Mouse (Mus musculus): ENCODE data around the gene Angptl2. TPM values are rescaled to one million over a fixed set of nuclear protein-coding genes. Genes with fewer than 3 reads are reported as not detected.

Angptl2 gene
- polyA plus RNA-seq, 1 experiment from 2014 or later: 24.2 TPM

DNA sequence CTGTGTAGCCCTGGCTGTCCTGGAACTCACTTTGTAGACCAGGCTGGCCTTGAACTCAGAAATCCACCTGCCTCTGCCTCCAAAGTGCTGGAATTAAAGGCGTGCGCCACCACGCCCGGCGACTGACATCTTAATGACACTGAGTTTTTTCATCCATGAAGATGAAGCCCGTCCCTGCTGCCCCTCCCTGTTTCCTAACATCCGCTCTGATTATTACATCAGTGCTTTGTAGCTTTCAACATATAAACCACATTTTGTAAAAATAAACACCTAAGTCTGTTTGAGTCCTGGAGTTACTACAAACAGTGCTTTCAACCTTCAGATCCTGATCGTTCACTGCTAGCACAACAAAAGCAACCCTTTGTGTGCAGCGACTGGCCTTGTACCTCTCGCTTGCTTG, 63.9 kb downstream of the Angptl2 start:
- 88% methylated on average over 10 of the region's 10 CpGs for WGBS
- Histone ChIP-seq H3K4me3 (ENCODE audit: low read depth, low read length) (no peak overlapping the region), H3K36me3 (ENCODE audit: control insufficient read depth, insufficient read depth) (no peaks in the 10 kb centered on the region), H3K4me1 (replicated peaks; ENCODE audit: control insufficient read depth, insufficient read depth, low read length) (no peaks in the 10 kb centered on the region), H3K27ac (ENCODE audit: low read depth, low read length) (no peak overlapping the region), H3K9ac (ENCODE audit: low read depth, low read length) (no peak overlapping the region), H3K9me3 (ENCODE audit: control insufficient read depth) (no peaks in the 10 kb centered on the region), H3K4me2 (replicated peaks; ENCODE audit: low read depth) (no peak overlapping the region), H3K27me3 (replicated peaks; ENCODE audit: control insufficient read depth, insufficient read depth, low read length) (no peaks in the 10 kb centered on the region)
- TF ChIP-seq CTCF (IDR thresholded peaks at IDR 0.05; ENCODE audit: low read depth): no peak
- ATAC-seq: no peak

DNA sequence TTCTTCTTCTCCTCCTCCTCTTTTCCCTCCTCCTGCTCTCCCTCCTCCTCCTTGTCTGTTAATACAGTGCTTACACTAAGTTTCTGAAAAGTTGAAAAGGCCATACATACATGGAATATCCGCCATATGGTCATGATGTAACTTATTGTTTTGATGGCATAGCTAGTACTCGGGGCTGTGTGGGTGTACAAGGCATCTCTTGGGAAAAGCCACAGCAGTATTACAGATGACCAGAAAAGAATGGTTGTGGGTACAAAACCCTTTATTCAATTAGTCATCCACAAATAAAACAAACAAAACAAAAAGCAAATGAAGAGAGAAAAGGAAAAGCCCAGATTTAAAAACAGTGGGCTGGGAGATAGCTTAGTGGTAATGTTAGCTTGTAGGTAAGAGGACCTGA, 64.7 kb downstream of the Angptl2 start:
- Histone ChIP-seq H3K27ac (ENCODE audit: low read depth, low read length) (no peak overlapping the region), H3K4me2 (replicated peaks; ENCODE audit: low read depth) (no peak overlapping the region), H3K9ac (ENCODE audit: low read depth, low read length) (no peak overlapping the region), H3K9me3 (ENCODE audit: control insufficient read depth) (no peaks in the 10 kb centered on the region), H3K27me3 (replicated peaks; ENCODE audit: control insufficient read depth, insufficient read depth, low read length) (no peaks in the 10 kb centered on the region), H3K4me1 (replicated peaks; ENCODE audit: control insufficient read depth, insufficient read depth, low read length) (no peaks in the 10 kb centered on the region), H3K36me3 (ENCODE audit: control insufficient read depth, insufficient read depth) (no peaks in the 10 kb centered on the region), H3K4me3 (ENCODE audit: low read depth, low read length) (no peak overlapping the region)
- ATAC-seq: no peak
- WGBS: 63% methylated on average over 2 of the region's 2 CpGs
- TF ChIP-seq CTCF (IDR thresholded peaks at IDR 0.05; ENCODE audit: low read depth): no peak

DNA sequence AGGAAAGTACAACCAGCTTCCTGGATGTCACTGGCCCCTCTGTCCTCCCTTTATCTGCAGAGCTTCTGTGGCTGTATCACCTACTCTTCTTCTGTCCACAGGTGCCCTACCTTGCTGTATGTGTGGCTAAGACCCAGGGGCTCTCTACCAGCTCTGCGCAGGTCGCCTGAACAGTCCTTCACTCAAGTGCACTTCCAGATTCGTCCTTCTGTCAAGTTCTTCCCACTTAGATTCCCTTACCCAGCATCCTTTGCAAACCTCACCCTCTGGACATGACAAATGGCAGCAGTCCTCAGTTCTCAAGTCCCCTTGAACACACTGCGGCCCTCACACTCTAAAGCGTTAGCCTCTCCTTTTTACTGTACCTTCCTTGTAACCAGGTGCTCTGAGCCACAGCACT, 65.9 kb downstream of the Angptl2 start:
- Histone ChIP-seq H3K4me1 (replicated peaks; ENCODE audit: control insufficient read depth, insufficient read depth, low read length) (no peaks in the 10 kb centered on the region), H3K27ac (ENCODE audit: low read depth, low read length) (no peak overlapping the region), H3K4me2 (replicated peaks; ENCODE audit: low read depth) (no peak overlapping the region), H3K4me3 (ENCODE audit: low read depth, low read length) (no peak overlapping the region), H3K36me3 (ENCODE audit: control insufficient read depth, insufficient read depth) (no peaks in the 10 kb centered on the region), H3K9me3 (ENCODE audit: control insufficient read depth) (no peaks in the 10 kb centered on the region), H3K27me3 (replicated peaks; ENCODE audit: control insufficient read depth, insufficient read depth, low read length) (no peaks in the 10 kb centered on the region), H3K9ac (ENCODE audit: low read depth, low read length) (no peak overlapping the region)
- TF ChIP-seq CTCF (IDR thresholded peaks at IDR 0.05; ENCODE audit: low read depth): no peak
- 86% methylated on average over 5 of the region's 5 CpGs for WGBS
- ATAC-seq: no peak

- H3K4me2 ChIP-seq (replicated peaks; ENCODE audit: low read depth): no peak overlapping the region
- no peak overlapping the region for H3K9ac ChIP-seq (ENCODE audit: low read depth, low read length)
- H3K27me3 ChIP-seq (replicated peaks; ENCODE audit: control insufficient read depth, insufficient read depth, low read length): no peaks in the 10 kb centered on the region
- peak overlapping the region; percentile 1; the same call in 1 of the 2 replicates for H3K27ac ChIP-seq (ENCODE audit: low read depth, low read length)
- 58% methylated on average over 4 of the region's 4 CpGs for WGBS
- no peak overlapping the region for H3K4me3 ChIP-seq (ENCODE audit: low read depth, low read length)
- no peaks in the 10 kb centered on the region for H3K4me1 ChIP-seq (replicated peaks; ENCODE audit: control insufficient read depth, insufficient read depth, low read length)
- TF ChIP-seq CTCF (IDR thresholded peaks at IDR 0.05; ENCODE audit: low read depth): no peak
- no peaks in the 10 kb centered on the region for H3K9me3 ChIP-seq (ENCODE audit: control insufficient read depth)
- ATAC-seq: 0 out of 2 replicates have a peak, but pooled peaks have one; percentile 33
- H3K36me3 ChIP-seq (ENCODE audit: control insufficient read depth, insufficient read depth): 0 out of 2 replicates have a peak, but pooled peaks cover 1% of the 10 kb centered on the region
Observed at GRCm38 (mm10) chr2:33282877-33283276, 67.0 kb downstream of the Angptl2 start.

DNA sequence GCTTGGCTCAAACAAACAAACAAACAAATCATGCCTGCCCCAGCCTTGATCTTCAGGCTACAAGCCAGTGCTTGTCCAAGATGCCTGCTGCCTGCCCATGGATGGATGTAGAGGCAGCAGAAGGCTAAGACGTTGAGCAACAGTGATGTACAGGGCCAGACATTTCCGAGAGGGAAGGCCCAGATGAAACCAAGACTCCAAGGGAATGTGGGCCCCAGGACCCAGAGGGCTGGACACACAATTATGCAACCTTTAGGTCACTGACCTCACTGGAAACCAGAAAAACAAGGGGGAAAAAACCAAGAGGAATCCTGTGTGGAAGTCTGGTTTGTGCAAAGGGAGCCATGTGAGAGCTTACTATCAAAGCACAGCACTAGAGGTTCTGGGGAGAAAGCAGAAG, 67.8 kb downstream of the Angptl2 start:
- Histone ChIP-seq H3K4me2 (replicated peaks; ENCODE audit: low read depth) (no peak overlapping the region), H3K4me1 (replicated peaks; ENCODE audit: control insufficient read depth, insufficient read depth, low read length) (no peaks in the 10 kb centered on the region), H3K36me3 (ENCODE audit: control insufficient read depth, insufficient read depth) (0 out of 2 replicates have a peak, but pooled peaks cover 6% of the 10 kb centered on the region), H3K9ac (ENCODE audit: low read depth, low read length) (no peak overlapping the region), H3K27ac (ENCODE audit: low read depth, low read length) (no peak overlapping the region), H3K9me3 (ENCODE audit: control insufficient read depth) (no peaks in the 10 kb centered on the region), H3K27me3 (replicated peaks; ENCODE audit: control insufficient read depth, insufficient read depth, low read length) (no peaks in the 10 kb centered on the region), H3K4me3 (ENCODE audit: low read depth, low read length) (no peak overlapping the region)
- TF ChIP-seq CTCF (IDR thresholded peaks at IDR 0.05; ENCODE audit: low read depth): no peak
- no peak for ATAC-seq
- 72% methylated on average over 2 of the region's 2 CpGs for WGBS

DNA sequence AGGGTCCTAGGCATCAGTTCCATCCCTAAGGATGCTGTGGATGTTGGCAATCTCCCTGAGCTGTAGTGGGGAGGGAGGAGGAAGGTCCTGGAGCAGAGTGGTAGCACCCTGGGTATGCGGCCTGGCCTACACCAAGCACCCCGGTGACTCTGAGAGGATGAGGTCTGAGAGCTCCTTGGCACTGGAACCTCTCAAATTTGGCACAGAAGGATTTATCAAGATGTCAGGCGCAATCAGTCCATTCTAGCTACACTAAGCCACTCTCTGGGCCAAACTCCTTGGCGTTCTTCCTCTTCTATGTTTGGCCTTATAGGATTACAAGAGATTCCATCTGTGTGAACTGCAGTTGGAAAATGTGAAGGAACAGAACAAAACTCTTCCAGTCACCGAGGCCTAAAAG, 73.0 kb downstream of the Angptl2 start:
- TF ChIP-seq CTCF (IDR thresholded peaks at IDR 0.05; ENCODE audit: low read depth): no peak
- ATAC-seq: no peak
- WGBS: 88% methylated on average over 5 of the region's 5 CpGs

GRCm38 (mm10) chr2:33290491-33290890, 74.6 kb downstream of the Angptl2 start:
- no peak overlapping the region for H3K27ac ChIP-seq (ENCODE audit: low read depth, low read length)
- H3K27me3 ChIP-seq (replicated peaks; ENCODE audit: control insufficient read depth, insufficient read depth, low read length): no peaks in the 10 kb centered on the region
- no peak overlapping the region for H3K4me2 ChIP-seq (replicated peaks; ENCODE audit: low read depth)
- H3K9ac ChIP-seq (ENCODE audit: low read depth, low read length): no peak overlapping the region
- H3K9me3 ChIP-seq (ENCODE audit: control insufficient read depth): no peaks in the 10 kb centered on the region
- H3K36me3 ChIP-seq (ENCODE audit: control insufficient read depth, insufficient read depth): peaks cover 6% of the 10 kb centered on the region; the same call in 1 of the 2 replicates
- WGBS: 92% methylated on average over 8 of the region's 8 CpGs
- no peak for TF ChIP-seq CTCF (IDR thresholded peaks at IDR 0.05; ENCODE audit: low read depth)
- H3K4me3 ChIP-seq (ENCODE audit: low read depth, low read length): no peak overlapping the region
- no peaks in the 10 kb centered on the region for H3K4me1 ChIP-seq (replicated peaks; ENCODE audit: control insufficient read depth, insufficient read depth, low read length)
- ATAC-seq: no peak

More for the DNA sequence above, 73.0 kb downstream of the Angptl2 start:
- Histone ChIP-seq H3K27ac (ENCODE audit: low read depth, low read length) (no peak overlapping the region), H3K36me3 (ENCODE audit: control insufficient read depth, insufficient read depth) (peaks cover 6% of the 10 kb centered on the region; the same call in 1 of the 2 replicates), H3K4me3 (ENCODE audit: low read depth, low read length) (no peak overlapping the region), H3K27me3 (replicated peaks; ENCODE audit: control insufficient read depth, insufficient read depth, low read length) (no peaks in the 10 kb centered on the region), H3K4me1 (replicated peaks; ENCODE audit: control insufficient read depth, insufficient read depth, low read length) (no peaks in the 10 kb centered on the region), H3K9me3 (ENCODE audit: control insufficient read depth) (no peaks in the 10 kb centered on the region), H3K9ac (ENCODE audit: low read depth, low read length) (no peak overlapping the region), H3K4me2 (replicated peaks; ENCODE audit: low read depth) (no peak overlapping the region)

Data from intestine, postnatal 0 days (tissue).